ENCODE assay signal across 12 mouse cellular contexts in genomic region chr5:137075726-137076125, GRCm38 (mm10). TPM values are rescaled to one million over a fixed set of nuclear protein-coding genes. Genes with fewer than 3 reads are reported as not detected.
DNase-seq lines count a peak whose midpoint lies in the region; ATAC-seq and TF ChIP-seq lines count a peak whose summit lies in the region.
"Had no signal": no experiment of that assay in that cellular context is flagged by ENCODE, and none has a peak within 500 bp of the region (broad histone marks: within the 10 kb centered on the region; RNA-seq: fewer than 3 reads in every experiment).

No protein-coding gene starts in this region.

- no peaks in the 10 kb centered on the region for H3K27me3 ChIP-seq in kidney, embryonic 14.5 days (ENCODE audit: control insufficient read depth, insufficient read depth, low read length)
- no peaks in the 10 kb centered on the region for H3K27me3 ChIP-seq in C2C12 (ENCODE audit: control insufficient read depth, insufficient read depth, insufficient read length)
- H3K27me3 ChIP-seq in intestine, embryonic 15.5 days (replicated peaks), result 0 out of 2 replicates have a peak, but pooled peaks cover 3% of the 10 kb centered on the region

- H3K27ac ChIP-seq in kidney, embryonic 14.5 days (ENCODE audit: low read depth, low read length), result 0 out of 2 replicates have a peak overlapping the region, but pooled peaks have one; percentile 51
- H3K27ac ChIP-seq in intestine, embryonic 15.5 days, result 0 out of 2 replicates have a peak overlapping the region, but pooled peaks have one; percentile 37
- H3K27ac ChIP-seq in layer of hippocampus, adult 2 months, result no peak overlapping the region
- H3K27ac ChIP-seq: midbrain, embryonic 13.5 days had no signal

- 58% methylated on average over 6 of the region's 6 CpGs for WGBS in kidney, embryonic 14.5 days
- 59% methylated on average over 6 of the region's 6 CpGs for WGBS in intestine, embryonic 15.5 days

- no peak overlapping the region for H3K4me2 ChIP-seq in kidney, embryonic 14.5 days (replicated peaks; ENCODE audit: low read depth, low read length)
- no peak overlapping the region for H3K4me2 ChIP-seq in intestine, embryonic 15.5 days (replicated peaks)
- H3K4me2 ChIP-seq: midbrain, embryonic 13.5 days had no signal

- no peak for TF ChIP-seq CTCF in C2C12 (IDR thresholded peaks at IDR 0.05; ENCODE audit: control insufficient read depth, insufficient read depth, insufficient read length)
- no peak for TF ChIP-seq CTCF in layer of hippocampus, adult 2 months (conservative IDR thresholded peaks at IDR 0.05)

- H3K4me1 ChIP-seq in kidney, embryonic 14.5 days (ENCODE audit: control insufficient read depth, insufficient read depth, low read length), result peaks cover 20% of the 10 kb centered on the region
- H3K4me1 ChIP-seq in intestine, embryonic 15.5 days (replicated peaks), result peaks cover 34% of the 10 kb centered on the region

- no peak overlapping the region for H3K9ac ChIP-seq in kidney, embryonic 14.5 days (ENCODE audit: low read depth, low read length)
- H3K9ac ChIP-seq in intestine, embryonic 15.5 days, result no peak overlapping the region
- H3K9ac ChIP-seq: midbrain, embryonic 13.5 days had no signal

- peak overlapping the region; percentile 28 for H3ac ChIP-seq in C2C12 (ENCODE audit: control insufficient read depth, insufficient read length, low read depth)

- H3K4me3 ChIP-seq in kidney, embryonic 14.5 days (ENCODE audit: low read length), result no peak overlapping the region
- H3K4me3 ChIP-seq in C2C12 (ENCODE audit: insufficient read depth, poor library complexity, severe bottlenecking), result no peak overlapping the region
- H3K4me3 ChIP-seq in intestine, embryonic 15.5 days (replicated peaks), result no peak overlapping the region
- H3K4me3 ChIP-seq in layer of hippocampus, adult 2 months, result no peak overlapping the region
- H3K4me3 ChIP-seq: forebrain, embryonic 10.5 days; midbrain, embryonic 13.5 days had no signal

- H3K79me3 ChIP-seq in C2C12 (ENCODE audit: low read depth), result peaks cover 15% of the 10 kb centered on the region

- no peak for DNase-seq in kidney, adult 11 months
- peak; percentile 66 for DNase-seq in brain, adult 2 months (ENCODE audit: low read depth, low spot score)
- DNase-seq in layer of hippocampus, adult 18-20 months (ENCODE audit: low spot score in 2 of 2), result no peak
- no peak for DNase-seq in spleen, postnatal 4 days (ENCODE audit: low spot score in 2 of 2)
- no peak for DNase-seq in layer of hippocampus, adult 2 months (ENCODE audit: low spot score in 2 of 2)
- DNase-seq: gastrocnemius, postnatal 10 days had no signal

- peaks cover 16% of the 10 kb centered on the region for H3K79me2 ChIP-seq in C2C12 (ENCODE audit: control insufficient read depth, insufficient read depth)

- no peaks in the 10 kb centered on the region for H3K9me3 ChIP-seq in kidney, embryonic 14.5 days (ENCODE audit: control insufficient read depth, low read length)
- no peaks in the 10 kb centered on the region for H3K9me3 ChIP-seq in intestine, embryonic 15.5 days
- H3K9me3 ChIP-seq: forebrain, embryonic 10.5 days; midbrain, embryonic 13.5 days had no signal

- no peaks in the 10 kb centered on the region for H3K36me3 ChIP-seq in kidney, embryonic 14.5 days (ENCODE audit: control insufficient read depth, insufficient read depth, low read length)
- H3K36me3 ChIP-seq in C2C12 (ENCODE audit: control insufficient read depth, insufficient read depth), result peaks cover under 1% of the 10 kb centered on the region
- H3K36me3 ChIP-seq in intestine, embryonic 15.5 days, result no peaks in the 10 kb centered on the region
- H3K36me3 ChIP-seq: forebrain, embryonic 10.5 days; midbrain, embryonic 13.5 days had no signal

- no peak for ATAC-seq in kidney, embryonic 14.5 days (ENCODE audit: low FRiP score, low TSS enrichment)
- ATAC-seq in intestine, embryonic 15.5 days, result no peak
- ATAC-seq: midbrain, embryonic 13.5 days had no signal

TF ChIP-seq in C2C12, 6 proteins besides CTCF, POLR2A, EP300 and RAD21:
- TF ChIP-seq FOSL1 (IDR thresholded peaks at IDR 0.05; ENCODE audit: insufficient read depth, low read length, poor library complexity, severe bottlenecking) (no peak), USF1 (IDR thresholded peaks at IDR 0.05; ENCODE audit: low read depth) (no peak), MYOD1 (IDR thresholded peaks at IDR 0.05; ENCODE audit: control insufficient read depth, insufficient read length, low read depth) (no peak), MAX (IDR thresholded peaks at IDR 0.05) (no peak), MYOG (IDR thresholded peaks at IDR 0.05; ENCODE audit: control insufficient read depth, extremely low read depth, insufficient read length) (no peak), CEBPB (IDR thresholded peaks at IDR 0.05; ENCODE audit: low read depth) (no peak)

RNA-seq across cellular contexts. Expression of gene Serpine1, which starts 3.7 kb away (rescaled TPM):
- polyA plus RNA-seq in kidney, embryonic 14.5 days (2014; fragmentation: Nextera tagmentation; extraction: Ambion mirVana), result 0.26 and 0.32 TPM in 2 replicates
- 131 TPM for polyA plus RNA-seq in C2C12 (2012; fragmentation: generic; extraction: Trizol)
- 0.34 and 0.42 TPM in 2 replicates for polyA plus RNA-seq in intestine, embryonic 15.5 days (2015; fragmentation: Nextera tagmentation; extraction: Ambion mirVana)
- total RNA-seq in layer of hippocampus, adult 18-20 months (2021), result under 1 TPM; 0.40 to 0.94 TPM
- total RNA-seq in layer of hippocampus, adult 2 months (2021), result under 1 TPM; 0.38 to 0.52 TPM
- total RNA-seq: neutrophil, adult 5-6 weeks had no signal

RNA-seq across cellular contexts. Expression of gene Ap1s1, which starts 29.8 kb away (rescaled TPM):
- 145 and 152 TPM in 2 replicates for polyA plus RNA-seq in kidney, embryonic 14.5 days (2014; fragmentation: Nextera tagmentation; extraction: Ambion mirVana)
- 360 TPM for polyA plus RNA-seq in C2C12 (2012; fragmentation: generic; extraction: Trizol)
- 230 and 242 TPM in 2 replicates for polyA plus RNA-seq in intestine, embryonic 15.5 days (2015; fragmentation: Nextera tagmentation; extraction: Ambion mirVana)
- total RNA-seq in layer of hippocampus, adult 18-20 months (2021), result 100 to 1,000 TPM; 316 to 355 TPM
- 100 to 1,000 TPM; 298 to 323 TPM for total RNA-seq in layer of hippocampus, adult 2 months (2021)

RNA-seq across cellular contexts. Expression of gene Trim56, which starts 40.3 kb away (rescaled TPM):
- polyA plus RNA-seq in kidney, embryonic 14.5 days (2014; fragmentation: Nextera tagmentation; extraction: Ambion mirVana), result 9.7 TPM in 2 replicates
- polyA plus RNA-seq in C2C12 (2012; fragmentation: generic; extraction: Trizol), result 7.4 TPM
- 7.5 and 8.4 TPM in 2 replicates for polyA plus RNA-seq in intestine, embryonic 15.5 days (2015; fragmentation: Nextera tagmentation; extraction: Ambion mirVana)
- total RNA-seq in layer of hippocampus, adult 18-20 months (2021), result 1 to 10 TPM; 5.9 to 6.0 TPM
- 1 to 10 TPM; 5.5 to 5.8 TPM for total RNA-seq in layer of hippocampus, adult 2 months (2021)

RNA-seq across cellular contexts. Expression of gene Vgf, which starts 49.5 kb away (rescaled TPM):
- polyA plus RNA-seq in kidney, embryonic 14.5 days (2014; fragmentation: Nextera tagmentation; extraction: Ambion mirVana), result 0.16 and 0.36 TPM in 2 replicates
- 0.28 TPM for polyA plus RNA-seq in C2C12 (2012; fragmentation: generic; extraction: Trizol)
- polyA plus RNA-seq in intestine, embryonic 15.5 days (2015; fragmentation: Nextera tagmentation; extraction: Ambion mirVana), result 0.66 and 0.85 TPM in 2 replicates
- total RNA-seq in layer of hippocampus, adult 18-20 months (2021), result 100 to 1,000 TPM; 228 to 230 TPM
- 100 to 1,000 TPM; 180 to 212 TPM for total RNA-seq in layer of hippocampus, adult 2 months (2021)
- total RNA-seq: neutrophil, adult 5-6 weeks had no signal

Comparison
In these comparisons a context has a peak if more than half of its experiments do, and no peak if none do; other contexts are left out.
1. RNA of gene Serpine1, which starts 3.7 kb away (polyA plus RNA-seq): 131 TPM in C2C12 (single experiment); 0.34 to 0.42 TPM in intestine, embryonic 15.5 days and 0.26 to 0.32 TPM in kidney, embryonic 14.5 days; every median in the first group is over 10 times any median in the second.